Mouse (Mus musculus) megakaryocyte, embryonic 14.5 days (primary cell): Measurements from ENCODE around the gene Hivep3.

Experiments used
- FLI1 ChIP-seq: IDR thresholded peaks from 2 replicates; pipeline ENCODE4 v1.6.1; 2012; ENCODE audit warnings: low read length, inconsistent platforms, mixed read lengths
- GATA1 ChIP-seq: IDR thresholded peaks from 3 replicates; pipeline ENCODE4 v1.6.1; 2012; ENCODE audit warnings: mixed read lengths, low read length, inconsistent platforms, borderline replicate concordance

GRCm38 (mm10) chr4:119813500-119814184 is 80.1 kb downstream of the Hivep3 start:
- TF ChIP-seq GATA1 (no peak), FLI1 (no peak)
